Mouse (Mus musculus) lung, embryonic 14.5 days (tissue): Measurements from ENCODE around the gene Aimp1. TPM values are rescaled to one million over a fixed set of nuclear protein-coding genes. Genes with fewer than 3 reads are reported as not detected.
A peak's percentile ranks its signal among the peaks of the same experiment; 100 is the strongest.

Experiments
- ATAC-seq: fragments of 200-750 bp; cut with Nextera tagmentation; 2 replicates; pipeline ENCODE4 v1.8.0; 2017; ENCODE audit warnings: mild to moderate bottlenecking, moderate TSS enrichment, moderate library complexity; ENCODE audit not compliant: insufficient read depth
- DNase-seq: peaks from one replicate; pipeline ENCODE4 v3.0.0-alpha.2; 2015
- H3K27ac ChIP-seq: fragments of 300-500 bp; sonication (generic); 2 replicates; pipeline ENCODE4 v1.5.1; 2014; ENCODE audit warnings: low read depth, mild to moderate bottlenecking, moderate library complexity
- H3K27me3 ChIP-seq: fragments of 300-500 bp; sonication (generic); 2 replicates; pipeline ENCODE4 v1.6.1; 2014; ENCODE audit warnings: low read length, control low read depth; ENCODE audit not compliant: insufficient read depth
- H3K36me3 ChIP-seq: fragments of 300-500 bp; sonication (generic); 2 replicates; pipeline ENCODE4 v1.6.1; 2014; ENCODE audit warnings: control low read depth; ENCODE audit not compliant: insufficient read depth
- H3K4me1 ChIP-seq: fragments of 300-500 bp; sonication (generic); 2 replicates; pipeline ENCODE4 v1.6.1; 2014; ENCODE audit warnings: antibody characterized with exemption, control low read depth; ENCODE audit not compliant: insufficient read depth
- H3K4me2 ChIP-seq: fragments of 300-500 bp; sonication (generic); 2 replicates; pipeline ENCODE4 v1.6.1; 2014; ENCODE audit warnings: mild to moderate bottlenecking
- H3K4me3 ChIP-seq: fragments of 300-500 bp; sonication (generic); 2 replicates; pipeline ENCODE4 v1.5.1; 2014; ENCODE audit warnings: low read depth, low read length
- H3K9ac ChIP-seq: fragments of 300-500 bp; sonication (generic); 2 replicates; pipeline ENCODE4 v1.6.1; 2014
- H3K9me3 ChIP-seq: fragments of 300-500 bp; sonication (generic); 2 replicates; pipeline ENCODE4 v1.6.1; 2016; ENCODE audit warnings: low read depth, low read length, control low read depth
- CTCF ChIP-seq: IDR thresholded peaks from 2 replicates; pipeline ENCODE4 v1.5.1; 2016; ENCODE audit warnings: antibody characterized with exemption, low read depth
- WGBS: fragments of 180-500 bp; shearing (Covaris S2); extraction: QIAGEN DNeasy Blood & Tissue Kit; methylation state at CpG from one replicate; pipeline ENCODE4 v1.1.7; 2014; 5-methylcytosine and 5-hydroxymethylcytosine counted together
- polyA plus RNA-seq: library from polyadenylated mRNA; unstranded; fragments of >200 nt; fragmentation: Nextera tagmentation; extraction: Ambion mirVana; gene quantifications from 2 replicates; pipeline ENCODE4 v1.2.1, GENCODE M21; 2014

Aimp1 gene
- polyA plus RNA-seq = 77.4 and 79.5 TPM in 2 replicates

- Histone ChIP-seq H3K27ac (peak within 1 kb of the TSS; percentile 82), H3K36me3 (peaks cover 5% of the 10 kb centered on the region; the same call in 1 of the 2 replicates), H3K9ac (peak within 1 kb of the TSS; percentile 91), H3K4me2 (peak within 1 kb of the TSS; percentile 69), H3K4me1 (peaks cover 4% of the 10 kb centered on the region; the same call in 1 of the 2 replicates), H3K4me3 (peak within 1 kb of the TSS; percentile 82), H3K9me3 (no peaks in the 10 kb centered on the region), H3K27me3 (no peaks in the 10 kb centered on the region)
- TF ChIP-seq CTCF = no peak
- no peak for ATAC-seq
- WGBS = 2% methylated on average over 27 of the region's 27 CpGs
- peak; percentile 3 for DNase-seq
Measured at GRCm38 (mm10) chr3:132684231-132684928, at the start of gene Aimp1. Gene Aimp1, minus strand, starts transcription at chr3:132684370.

GRCm38 (mm10) chr3:132724326-132724725, 40.2 kb upstream of the Aimp1 start:
- 92% methylated on average over 3 of the region's 3 CpGs for WGBS
- H3K36me3 ChIP-seq = peaks cover 27% of the 10 kb centered on the region
- H3K27ac ChIP-seq = no peak overlapping the region
- no peaks in the 10 kb centered on the region for H3K27me3 ChIP-seq
- H3K4me1 ChIP-seq = no peaks in the 10 kb centered on the region
- DNase-seq (no peak), ATAC-seq (no peak)
- TF ChIP-seq CTCF = no peak
- H3K4me3 ChIP-seq = no peak overlapping the region
- H3K9ac ChIP-seq = no peak overlapping the region
- no peak overlapping the region for H3K4me2 ChIP-seq
- H3K9me3 ChIP-seq = no peaks in the 10 kb centered on the region

- no peak for ATAC-seq
- Histone ChIP-seq H3K9ac (no peak overlapping the region), H3K4me3 (no peak overlapping the region), H3K9me3 (no peaks in the 10 kb centered on the region), H3K36me3 (peaks cover 12% of the 10 kb centered on the region; the same call in 1 of the 2 replicates), H3K4me1 (no peaks in the 10 kb centered on the region), H3K4me2 (no peak overlapping the region), H3K27me3 (no peaks in the 10 kb centered on the region), H3K27ac (no peak overlapping the region)
- TF ChIP-seq CTCF = no peak
- 90% methylated on average over 4 of the region's 4 CpGs for WGBS
- DNase-seq = no peak
Measured at GRCm38 (mm10) chr3:132717316-132717715, 33.1 kb upstream of the Aimp1 start.

GRCm38 (mm10) chr3:132713913-132714312, 29.7 kb upstream of the Aimp1 start:
- H3K9ac ChIP-seq = no peak overlapping the region
- ATAC-seq = no peak

GRCm38 (mm10) chr3:132706977-132707376, 22.8 kb upstream of the Aimp1 start:
- no peaks in the 10 kb centered on the region for H3K27me3 ChIP-seq
- no peak for TF ChIP-seq CTCF
- no peak overlapping the region for H3K27ac ChIP-seq
- no peak for DNase-seq
- H3K4me1 ChIP-seq = no peaks in the 10 kb centered on the region
- no peaks in the 10 kb centered on the region for H3K9me3 ChIP-seq
- WGBS = 82% methylated on average over 4 of the region's 4 CpGs
- H3K4me2 ChIP-seq = no peak overlapping the region
- ATAC-seq = no peak
- H3K36me3 ChIP-seq = peaks cover 6% of the 10 kb centered on the region; the same call in 1 of the 2 replicates
- H3K4me3 ChIP-seq = no peak overlapping the region
- no peak overlapping the region for H3K9ac ChIP-seq

More at GRCm38 (mm10) chr3:132713913-132714312, 29.7 kb upstream of the Aimp1 start:
- H3K27me3 ChIP-seq = no peaks in the 10 kb centered on the region
- H3K4me3 ChIP-seq = no peak overlapping the region
- no peak for TF ChIP-seq CTCF
- H3K4me1 ChIP-seq = no peaks in the 10 kb centered on the region
- H3K9me3 ChIP-seq = no peaks in the 10 kb centered on the region
- WGBS = 38% methylated on average over 5 of the region's 5 CpGs
- no peak overlapping the region for H3K4me2 ChIP-seq
- H3K36me3 ChIP-seq = peaks cover 6% of the 10 kb centered on the region; the same call in 1 of the 2 replicates
- H3K27ac ChIP-seq = no peak overlapping the region
- peak; percentile 16 for DNase-seq

GRCm38 (mm10) chr3:132704216-132704615, 20.0 kb upstream of the Aimp1 start:
- 78% methylated on average over 3 of the region's 3 CpGs for WGBS
- no peak for DNase-seq
- H3K4me2 ChIP-seq = no peak overlapping the region
- no peak for ATAC-seq
- H3K4me1 ChIP-seq = no peaks in the 10 kb centered on the region
- H3K9ac ChIP-seq = no peak overlapping the region
- H3K27me3 ChIP-seq = no peaks in the 10 kb centered on the region
- peaks cover 9% of the 10 kb centered on the region; the same call in 1 of the 2 replicates for H3K36me3 ChIP-seq
- no peak overlapping the region for H3K27ac ChIP-seq
- no peak overlapping the region for H3K4me3 ChIP-seq
- H3K9me3 ChIP-seq = no peaks in the 10 kb centered on the region
- TF ChIP-seq CTCF = no peak

GRCm38 (mm10) chr3:132701368-132701767, 17.2 kb upstream of the Aimp1 start:
- H3K9ac ChIP-seq = no peak overlapping the region
- no peaks in the 10 kb centered on the region for H3K4me1 ChIP-seq
- no peaks in the 10 kb centered on the region for H3K27me3 ChIP-seq
- no peaks in the 10 kb centered on the region for H3K9me3 ChIP-seq
- peak; percentile 74 for DNase-seq
- TF ChIP-seq CTCF = peak; percentile 67
- no peak overlapping the region for H3K4me3 ChIP-seq
- no peak for ATAC-seq
- H3K36me3 ChIP-seq = peaks cover 11% of the 10 kb centered on the region; the same call in 1 of the 2 replicates
- no peak overlapping the region for H3K27ac ChIP-seq
- H3K4me2 ChIP-seq = no peak overlapping the region
- WGBS = 73% methylated on average over 3 of the region's 3 CpGs
